Mouse (Mus musculus): ENCODE measurements around the gene N4bp3.
"Not testable (repeated sequence)": the region's sequence is repeated elsewhere in the genome, so short reads cannot be mapped to it uniquely, and the experiment has no call there.

The N4bp3 gene

GRCm38 (mm10) chr11:51653736-51654135, 3.1 kb upstream of the N4bp3 start:
- DNase-seq (ENCODE audit: low spot score in 2 of 2) = no peak

GRCm38 (mm10) chr11:51652889-51653418, 2.3 kb upstream of the N4bp3 start:
- DNase-seq (ENCODE audit: low spot score in 2 of 2) = no peak

GRCm38 (mm10) chr11:51650261-51650660, 381 bp downstream of the N4bp3 start:
- DNase-seq (ENCODE audit: low spot score in 2 of 2) = no peak

GRCm38 (mm10) chr11:51649889-51650199, 798 bp downstream of the N4bp3 start:
- no peak for DNase-seq (ENCODE audit: low spot score in 2 of 2)

GRCm38 (mm10) chr11:51649111-51649888, 1.3 kb downstream of the N4bp3 start:
- DNase-seq (ENCODE audit: low spot score in 2 of 2) = no peak

GRCm38 (mm10) chr11:51648566-51648965, 2.1 kb downstream of the N4bp3 start:
- DNase-seq (ENCODE audit: low spot score in 2 of 2) = no peak

GRCm38 (mm10) chr11:51646751-51647667, 3.6 kb downstream of the N4bp3 start:
- peak in 1 of 2 experiments; percentile 40 for DNase-seq (ENCODE audit: low spot score in 2 of 2)

- no peak for DNase-seq (ENCODE audit: low spot score in 2 of 2)
These were observed 4.4 kb downstream of the N4bp3 start for GRCm38 (mm10) chr11:51646245-51646644.

GRCm38 (mm10) chr11:51645293-51645692, 5.3 kb downstream of the N4bp3 start:
- DNase-seq (ENCODE audit: low spot score in 2 of 2) = no peak

- DNase-seq (ENCODE audit: low spot score in 2 of 2) = peak in 1 of 2 experiments; percentile 76
These were observed 6.4 kb downstream of the N4bp3 start for GRCm38 (mm10) chr11:51644217-51644616.

GRCm38 (mm10) chr11:51643761-51644160, 6.9 kb downstream of the N4bp3 start:
- peak in 1 of 2 experiments; percentile 52 for DNase-seq (ENCODE audit: low spot score in 2 of 2)

GRCm38 (mm10) chr11:51643202-51643601, 7.4 kb downstream of the N4bp3 start:
- no peak for DNase-seq (ENCODE audit: low spot score in 2 of 2)

GRCm38 (mm10) chr11:51640748-51641147, 9.9 kb downstream of the N4bp3 start:
- DNase-seq (ENCODE audit: low spot score in 2 of 2) = no peak

- no peak for DNase-seq (ENCODE audit: low spot score in 2 of 2)
These were observed 12.1 kb downstream of the N4bp3 start for GRCm38 (mm10) chr11:51638497-51638896.

GRCm38 (mm10) chr11:51637971-51638414, 12.6 kb downstream of the N4bp3 start:
- peak; percentile 57 to 68 for DNase-seq (ENCODE audit: low spot score in 2 of 2)

GRCm38 (mm10) chr11:51636323-51636684, 14.3 kb downstream of the N4bp3 start:
- peak; percentile 55 to 81 for DNase-seq (ENCODE audit: low spot score in 2 of 2)

GRCm38 (mm10) chr11:51635525-51636322, 14.9 kb downstream of the N4bp3 start, which contains the start of gene Rmnd5b:
Rmnd5b (minus strand) TSS chr11:51635896.
- peak; percentile 88 to 89 for DNase-seq (ENCODE audit: low spot score in 2 of 2)

- no peak for DNase-seq (ENCODE audit: low spot score in 2 of 2)
These were observed 15.5 kb downstream of the N4bp3 start for GRCm38 (mm10) chr11:51635127-51635524.

GRCm38 (mm10) chr11:51633721-51634120, 16.9 kb downstream of the N4bp3 start:
- no peak for DNase-seq (ENCODE audit: low spot score in 2 of 2)

- DNase-seq (ENCODE audit: low spot score in 2 of 2) = not testable (repeated sequence)
These were observed 17.4 kb downstream of the N4bp3 start for GRCm38 (mm10) chr11:51633200-51633599.

GRCm38 (mm10) chr11:51632130-51632753, 18.4 kb downstream of the N4bp3 start:
- DNase-seq (ENCODE audit: low spot score in 2 of 2) = no peak
